17 mouse cellular contexts compared by ENCODE assay signal in genomic region chr1:75133421-75134207, GRCm38 (mm10). TPM values are rescaled to one million over a fixed set of nuclear protein-coding genes. Genes with fewer than 3 reads are reported as not detected.
DNase-seq lines count a peak whose midpoint lies in the region; ATAC-seq and TF ChIP-seq lines count a peak whose summit lies in the region.
"Had no signal": no experiment of that assay in that cellular context is flagged by ENCODE, and none has a peak within 500 bp of the region (broad histone marks: within the 10 kb centered on the region; RNA-seq: fewer than 3 reads in every experiment).

Gene Slc23a3 (minus strand): TSS chr1:75133890.

- TF ChIP-seq EP300 in liver, postnatal 0 days (IDR thresholded peaks at IDR 0.05; ENCODE audit: low read depth): no peak

- no peak within 1 kb of the TSS for H3K9ac ChIP-seq in intestine, embryonic 15.5 days
- H3K9ac ChIP-seq in intestine, embryonic 16.5 days (ENCODE audit: low read depth, low read length): no peak within 1 kb of the TSS
- no peak within 1 kb of the TSS; the same call in 1 of the 2 replicates for H3K9ac ChIP-seq in liver, postnatal 0 days (replicated peaks)
- H3K9ac ChIP-seq in forebrain, embryonic 11.5 days (ENCODE audit: low read length): no peak within 1 kb of the TSS
- no peak within 1 kb of the TSS for H3K9ac ChIP-seq in heart, embryonic 12.5 days
- H3K9ac ChIP-seq: forebrain, embryonic 12.5 days; hindbrain, embryonic 14.5 days; limb, embryonic 13.5 days; midbrain, embryonic 13.5 days had no signal

- H3K27me3 ChIP-seq in intestine, embryonic 15.5 days (replicated peaks): no peaks in the 10 kb centered on the region
- H3K27me3 ChIP-seq in intestine, embryonic 16.5 days (replicated peaks; ENCODE audit: control insufficient read depth, insufficient read depth, low read length): no peaks in the 10 kb centered on the region
- H3K27me3 ChIP-seq in liver, postnatal 0 days (ENCODE audit: insufficient read depth, low read length): no peaks in the 10 kb centered on the region
- H3K27me3 ChIP-seq in forebrain, embryonic 11.5 days (ENCODE audit: control insufficient read depth, insufficient read depth, low read length): no peaks in the 10 kb centered on the region
- H3K27me3 ChIP-seq in heart, embryonic 12.5 days (replicated peaks): 0 out of 2 replicates have a peak, but pooled peaks cover 7% of the 10 kb centered on the region
- H3K27me3 ChIP-seq: limb, embryonic 13.5 days; midbrain, embryonic 13.5 days had no signal

- DNase-seq in kidney, adult 18-20 months: peak; percentile 57
- peak; percentile 61 for DNase-seq in kidney, postnatal 10 days
- DNase-seq in liver, postnatal 0 days: no peak
- no peak for DNase-seq in forebrain, embryonic 11.5 days (ENCODE audit: low spot score)
- DNase-seq in layer of hippocampus, adult 8-10 months (ENCODE audit: low spot score in 2 of 2): no peak
- DNase-seq: cerebellum, adult 18-20 months; lung, postnatal 4 days; spleen, adult 18-20 months; thymus, postnatal 36 days had no signal

- WGBS in intestine, embryonic 15.5 days: 48% methylated on average over 12 of the region's 12 CpGs
- 53% methylated on average over 12 of the region's 12 CpGs for WGBS in intestine, embryonic 16.5 days
- 52% methylated on average over 12 of the region's 12 CpGs for WGBS in liver, postnatal 0 days (ENCODE audit: insufficient replicate concordance)
- 67% methylated on average over 12 of the region's 12 CpGs for WGBS in forebrain, embryonic 11.5 days
- WGBS in heart, embryonic 12.5 days: 55% methylated on average over 12 of the region's 12 CpGs

- H3K27ac ChIP-seq in intestine, embryonic 15.5 days: no peak within 1 kb of the TSS
- H3K27ac ChIP-seq in intestine, embryonic 16.5 days (ENCODE audit: low read length): no peak within 1 kb of the TSS
- 0 out of 2 replicates have a peak within 1 kb of the TSS, but pooled peaks have one; percentile 30 for H3K27ac ChIP-seq in liver, postnatal 0 days (ENCODE audit: low read depth)
- H3K27ac ChIP-seq in forebrain, embryonic 11.5 days (ENCODE audit: low read depth, low read length): no peak within 1 kb of the TSS
- H3K27ac ChIP-seq in heart, embryonic 12.5 days (ENCODE audit: poor library complexity, severe bottlenecking): no peak within 1 kb of the TSS
- H3K27ac ChIP-seq: forebrain, embryonic 12.5 days; hindbrain, embryonic 14.5 days; limb, embryonic 13.5 days; midbrain, embryonic 13.5 days had no signal

- H3K4me1 ChIP-seq in intestine, embryonic 15.5 days (replicated peaks): 0 out of 2 replicates have a peak, but pooled peaks cover 2% of the 10 kb centered on the region
- H3K4me1 ChIP-seq in intestine, embryonic 16.5 days (ENCODE audit: control insufficient read depth, insufficient read depth, low read length): peaks cover 3% of the 10 kb centered on the region; the same call in 1 of the 2 replicates
- peaks cover 34% of the 10 kb centered on the region for H3K4me1 ChIP-seq in liver, postnatal 0 days (ENCODE audit: insufficient read depth)
- no peaks in the 10 kb centered on the region for H3K4me1 ChIP-seq in forebrain, embryonic 11.5 days (replicated peaks; ENCODE audit: control insufficient read depth, insufficient read depth, low read length)
- H3K4me1 ChIP-seq in heart, embryonic 12.5 days (replicated peaks): no peaks in the 10 kb centered on the region
- H3K4me1 ChIP-seq: forebrain, embryonic 12.5 days; limb, embryonic 13.5 days; midbrain, embryonic 13.5 days had no signal

- peaks cover 15% of the 10 kb centered on the region for H3K36me3 ChIP-seq in intestine, embryonic 15.5 days
- H3K36me3 ChIP-seq in intestine, embryonic 16.5 days (ENCODE audit: control insufficient read depth, insufficient read depth, low read length): peaks cover 21% of the 10 kb centered on the region
- peaks cover 37% of the 10 kb centered on the region for H3K36me3 ChIP-seq in liver, postnatal 0 days (replicated peaks; ENCODE audit: insufficient read depth, low read length)
- no peaks in the 10 kb centered on the region; the same call in 1 of the 2 replicates for H3K36me3 ChIP-seq in forebrain, embryonic 11.5 days (ENCODE audit: control insufficient read depth, insufficient read depth, low read length)
- H3K36me3 ChIP-seq in heart, embryonic 12.5 days: peaks cover 33% of the 10 kb centered on the region

- no peaks in the 10 kb centered on the region for H3K9me3 ChIP-seq in intestine, embryonic 15.5 days
- H3K9me3 ChIP-seq in intestine, embryonic 16.5 days (ENCODE audit: control insufficient read depth, low read length): no peaks in the 10 kb centered on the region
- no peaks in the 10 kb centered on the region for H3K9me3 ChIP-seq in liver, postnatal 0 days (ENCODE audit: low read length)
- no peaks in the 10 kb centered on the region for H3K9me3 ChIP-seq in forebrain, embryonic 11.5 days (ENCODE audit: control insufficient read depth, low read length)
- no peaks in the 10 kb centered on the region for H3K9me3 ChIP-seq in heart, embryonic 12.5 days (replicated peaks)
- H3K9me3 ChIP-seq: forebrain, embryonic 12.5 days; limb, embryonic 13.5 days; midbrain, embryonic 13.5 days had no signal

- ATAC-seq in intestine, embryonic 15.5 days: peak; percentile 48; the same call in 1 of the 2 replicates
- no peak for ATAC-seq in intestine, embryonic 16.5 days
- ATAC-seq in liver, postnatal 0 days: peak; percentile 44
- ATAC-seq in forebrain, embryonic 11.5 days (replicated peaks; ENCODE audit: low FRiP score): no peak
- no peak for ATAC-seq in heart, embryonic 12.5 days (ENCODE audit: insufficient number of reproducible peaks, low FRiP score)
- ATAC-seq: midbrain, embryonic 13.5 days had no signal

- 0 out of 2 replicates have a peak within 1 kb of the TSS, but pooled peaks have one; percentile 14 for H3K4me2 ChIP-seq in intestine, embryonic 15.5 days (replicated peaks)
- no peak within 1 kb of the TSS for H3K4me2 ChIP-seq in intestine, embryonic 16.5 days (ENCODE audit: low read depth, low read length)
- no peak within 1 kb of the TSS; the same call in 1 of the 2 replicates for H3K4me2 ChIP-seq in liver, postnatal 0 days (ENCODE audit: low read depth, low read length)
- no peak within 1 kb of the TSS for H3K4me2 ChIP-seq in forebrain, embryonic 11.5 days (ENCODE audit: low read depth, low read length, severe bottlenecking)
- no peak within 1 kb of the TSS for H3K4me2 ChIP-seq in heart, embryonic 12.5 days
- H3K4me2 ChIP-seq: forebrain, embryonic 12.5 days; hindbrain, embryonic 14.5 days; limb, embryonic 13.5 days; midbrain, embryonic 13.5 days had no signal

- TF ChIP-seq CTCF in liver, postnatal 0 days (IDR thresholded peaks at IDR 0.05; ENCODE audit: low read depth): no peak

- H3K4me3 ChIP-seq in intestine, embryonic 15.5 days (replicated peaks): no peak within 1 kb of the TSS
- H3K4me3 ChIP-seq in intestine, embryonic 16.5 days (ENCODE audit: low read length): no peak within 1 kb of the TSS
- no peak within 1 kb of the TSS for H3K4me3 ChIP-seq in liver, postnatal 0 days (ENCODE audit: low read depth, low read length)
- H3K4me3 ChIP-seq in forebrain, embryonic 11.5 days (ENCODE audit: low read depth, low read length): no peak within 1 kb of the TSS
- H3K4me3 ChIP-seq in heart, embryonic 12.5 days: no peak within 1 kb of the TSS
- H3K4me3 ChIP-seq: forebrain, embryonic 12.5 days; limb, embryonic 13.5 days; midbrain, embryonic 13.5 days had no signal

RNA-seq across cellular contexts. Expression of gene Slc23a3, which starts in this region (rescaled TPM):
- 1.2 and 1.3 TPM in 2 replicates for polyA plus RNA-seq in intestine, embryonic 15.5 days (2015; fragmentation: Nextera tagmentation; extraction: Ambion mirVana)
- 1.2 and 1.5 TPM in 2 replicates for polyA plus RNA-seq in intestine, embryonic 16.5 days (2015; fragmentation: Nextera tagmentation; extraction: Ambion mirVana)
- polyA plus RNA-seq in liver, postnatal 0 days (2015; fragmentation: Nextera tagmentation; extraction: Ambion mirVana): 2.3 and 2.8 TPM in 2 replicates
- 0.15 TPM in 1 of 2 replicates, not detected in the other for polyA plus RNA-seq in forebrain, embryonic 11.5 days (2014; fragmentation: Nextera tagmentation; extraction: Ambion mirVana)
- total RNA-seq in layer of hippocampus, adult 8-10 months (2022): under 1 TPM in 3 of 4 experiments, not detected in 1; 0.22 to 0.45 (median 0.35) TPM
- polyA plus RNA-seq in heart, embryonic 12.5 days (2016; fragmentation: Nextera tagmentation; extraction: Ambion mirVana): 0.21 and 0.22 TPM in 2 replicates
- total RNA-seq: common myeloid progenitor, adult 5-6 weeks had no signal
- polyA plus RNA-seq: forebrain, embryonic 12.5 days; hindbrain, embryonic 14.5 days; midbrain, embryonic 13.5 days had no signal

Comparison
In these comparisons a context has a peak if more than half of its experiments do, and no peak if none do; other contexts are left out.
1. ATAC-seq: peak in intestine, embryonic 15.5 days (single experiment) and liver, postnatal 0 days (single experiment); none in intestine, embryonic 16.5 days (single experiment), forebrain, embryonic 11.5 days (single experiment) and heart, embryonic 12.5 days (single experiment).
2. DNase-seq: peak in kidney, adult 18-20 months (single experiment) and kidney, postnatal 10 days (single experiment); none in liver, postnatal 0 days (single experiment), forebrain, embryonic 11.5 days (single experiment) and layer of hippocampus, adult 8-10 months (0 of 2).